Mouse (Mus musculus): Measurements from ENCODE around the gene Snap47. TPM values are rescaled to one million over a fixed set of nuclear protein-coding genes. Genes with fewer than 3 reads are reported as not detected.

Gene Snap47
- polyA plus RNA-seq, 1 experiment from 2014 or later, result 118 TPM

GRCm38 (mm10) chr11:59418708-59419107 is 32.3 kb downstream of the Snap47 start:
- no peak overlapping the region for H3K9ac ChIP-seq
- H3K9me3 ChIP-seq, result no peaks in the 10 kb centered on the region
- H3K4me3 ChIP-seq, result no peak overlapping the region
- H3K36me3 ChIP-seq, result peaks cover 47% of the 10 kb centered on the region
- H3K4me1 ChIP-seq, result peaks cover 32% of the 10 kb centered on the region
- 51% methylated on average over 5 of the region's 5 CpGs for WGBS
- no peaks in the 10 kb centered on the region for H3K27me3 ChIP-seq
- H3K4me2 ChIP-seq, result no peak overlapping the region
- no peak for ATAC-seq (ENCODE audit: insufficient number of reproducible peaks, low FRiP score, low TSS enrichment, low read depth)
- H3K27ac ChIP-seq, result peak overlapping the region; percentile 74

- Histone ChIP-seq H3K36me3 (peaks cover 28% of the 10 kb centered on the region), H3K27me3 (no peaks in the 10 kb centered on the region), H3K4me1 (peaks cover 48% of the 10 kb centered on the region), H3K9me3 (no peaks in the 10 kb centered on the region), H3K4me2 (no peak overlapping the region), H3K27ac (peak overlapping the region; percentile 73), H3K9ac (no peak overlapping the region), H3K4me3 (no peak overlapping the region)
- WGBS, result 58% methylated on average over 13 of the region's 13 CpGs
- ATAC-seq (ENCODE audit: insufficient number of reproducible peaks, low FRiP score, low TSS enrichment, low read depth), result peak; percentile 63; the same call in 1 of the 2 replicates
Observed at GRCm38 (mm10) chr11:59412999-59413863, 37.8 kb downstream of the Snap47 start.

GRCm38 (mm10) chr11:59412058-59412457 is 38.9 kb downstream of the Snap47 start:
- peaks cover 47% of the 10 kb centered on the region for H3K4me1 ChIP-seq
- H3K9ac ChIP-seq, result no peak overlapping the region
- H3K4me3 ChIP-seq, result no peak overlapping the region
- 44% methylated on average over 6 of the region's 6 CpGs for WGBS
- H3K4me2 ChIP-seq, result no peak overlapping the region
- H3K9me3 ChIP-seq, result no peaks in the 10 kb centered on the region
- no peaks in the 10 kb centered on the region for H3K27me3 ChIP-seq
- no peak for ATAC-seq (ENCODE audit: insufficient number of reproducible peaks, low FRiP score, low TSS enrichment, low read depth)
- peaks cover 33% of the 10 kb centered on the region for H3K36me3 ChIP-seq
- H3K27ac ChIP-seq, result peak overlapping the region; percentile 73

DNA sequence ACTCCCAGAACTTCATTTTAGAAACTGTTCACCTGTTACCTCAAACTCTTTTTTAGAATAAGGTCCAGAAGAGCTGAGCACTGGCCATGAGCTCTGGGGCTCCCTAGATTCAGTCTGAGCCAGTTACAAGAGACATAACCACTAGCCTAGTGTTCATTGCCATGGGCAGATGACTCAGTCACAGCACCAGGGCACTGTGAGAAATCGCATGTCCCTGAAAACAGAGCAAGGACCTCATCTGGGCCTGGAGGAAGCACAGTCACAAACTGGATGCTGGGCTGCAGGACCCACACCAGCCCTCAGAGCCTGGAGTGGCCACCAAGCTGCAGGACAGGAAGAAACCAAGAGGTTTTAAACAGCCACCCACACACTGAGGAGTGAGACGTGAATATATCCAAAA is 40.1 kb downstream of the Snap47 start:
- H3K9ac ChIP-seq, result no peak overlapping the region
- H3K27ac ChIP-seq, result 0 out of 2 replicates have a peak overlapping the region, but pooled peaks have one; percentile 27
- WGBS, result 85% methylated on average over 2 of the region's 2 CpGs
- H3K4me1 ChIP-seq, result peaks cover 47% of the 10 kb centered on the region
- no peak overlapping the region for H3K4me2 ChIP-seq
- H3K27me3 ChIP-seq, result no peaks in the 10 kb centered on the region
- no peaks in the 10 kb centered on the region for H3K9me3 ChIP-seq
- H3K36me3 ChIP-seq, result peaks cover 38% of the 10 kb centered on the region
- ATAC-seq (ENCODE audit: insufficient number of reproducible peaks, low FRiP score, low TSS enrichment, low read depth), result no peak
- H3K4me3 ChIP-seq, result no peak overlapping the region

- peak overlapping the region; percentile 40; the same call in 1 of the 2 replicates for H3K27ac ChIP-seq
- peaks cover 60% of the 10 kb centered on the region for H3K36me3 ChIP-seq
- no peak for ATAC-seq (ENCODE audit: insufficient number of reproducible peaks, low FRiP score, low TSS enrichment, low read depth)
- no peaks in the 10 kb centered on the region for H3K27me3 ChIP-seq
- no peak overlapping the region for H3K4me3 ChIP-seq
- H3K4me2 ChIP-seq, result no peak overlapping the region
- peaks cover 17% of the 10 kb centered on the region for H3K4me1 ChIP-seq
- H3K9ac ChIP-seq, result no peak overlapping the region
- no peaks in the 10 kb centered on the region for H3K9me3 ChIP-seq
- 82% methylated on average over 1 of the region's 1 CpGs for WGBS
Observed at GRCm38 (mm10) chr11:59405761-59406160, 45.2 kb downstream of the Snap47 start.

GRCm38 (mm10) chr11:59400876-59401275 is 50.1 kb downstream of the Snap47 start:
- Histone ChIP-seq H3K4me3 (no peak overlapping the region), H3K4me1 (peaks cover 40% of the 10 kb centered on the region), H3K9ac (no peak overlapping the region), H3K4me2 (no peak overlapping the region), H3K36me3 (peaks cover 32% of the 10 kb centered on the region), H3K27me3 (no peaks in the 10 kb centered on the region), H3K9me3 (no peaks in the 10 kb centered on the region), H3K27ac (peak overlapping the region; percentile 43; the same call in 1 of the 2 replicates)
- WGBS, result 74% methylated on average over 2 of the region's 2 CpGs
- ATAC-seq (ENCODE audit: insufficient number of reproducible peaks, low FRiP score, low TSS enrichment, low read depth), result no peak

GRCm38 (mm10) chr11:59399830-59400229 is 51.2 kb downstream of the Snap47 start:
- Histone ChIP-seq H3K4me3 (no peak overlapping the region), H3K4me1 (peaks cover 40% of the 10 kb centered on the region), H3K27me3 (no peaks in the 10 kb centered on the region), H3K9ac (no peak overlapping the region), H3K9me3 (no peaks in the 10 kb centered on the region), H3K4me2 (no peak overlapping the region), H3K36me3 (peaks cover 26% of the 10 kb centered on the region), H3K27ac (peak overlapping the region; percentile 84)
- peak; percentile 27; the same call in 1 of the 2 replicates for ATAC-seq (ENCODE audit: insufficient number of reproducible peaks, low FRiP score, low TSS enrichment, low read depth)
- 34% methylated on average over 8 of the region's 8 CpGs for WGBS

GRCm38 (mm10) chr11:59397536-59398371 is 53.2 kb downstream of the Snap47 start:
- Histone ChIP-seq H3K4me1 (peaks cover 51% of the 10 kb centered on the region), H3K27ac (peak overlapping the region; percentile 84), H3K36me3 (peaks cover 8% of the 10 kb centered on the region), H3K27me3 (no peaks in the 10 kb centered on the region), H3K4me2 (no peak overlapping the region), H3K9ac (no peak overlapping the region), H3K4me3 (no peak overlapping the region), H3K9me3 (no peaks in the 10 kb centered on the region)
- WGBS, result 41% methylated on average over 22 of the region's 22 CpGs
- ATAC-seq (ENCODE audit: insufficient number of reproducible peaks, low FRiP score, low TSS enrichment, low read depth), result 0 out of 2 replicates have a peak, but pooled peaks have one; percentile 44

- Histone ChIP-seq H3K4me2 (no peak overlapping the region), H3K27me3 (no peaks in the 10 kb centered on the region), H3K36me3 (no peaks in the 10 kb centered on the region), H3K27ac (peak overlapping the region; percentile 86), H3K9me3 (no peaks in the 10 kb centered on the region), H3K4me3 (no peak overlapping the region), H3K4me1 (peaks cover 40% of the 10 kb centered on the region), H3K9ac (no peak overlapping the region)
- 64% methylated on average over 5 of the region's 5 CpGs for whole genome bisulfite sequencing
- ATAC-seq (ENCODE audit: insufficient number of reproducible peaks, low FRiP score, low TSS enrichment, low read depth), result no peak
Observed at GRCm38 (mm10) chr11:59394451-59394850, 56.5 kb downstream of the Snap47 start.

GRCm38 (mm10) chr11:59393591-59393990 is 57.4 kb downstream of the Snap47 start:
- WGBS, result 15% methylated on average over 9 of the region's 9 CpGs
- Histone ChIP-seq H3K27me3 (no peaks in the 10 kb centered on the region), H3K4me1 (peaks cover 31% of the 10 kb centered on the region), H3K36me3 (no peaks in the 10 kb centered on the region), H3K9ac (no peak overlapping the region), H3K9me3 (no peaks in the 10 kb centered on the region), H3K4me2 (0 out of 2 replicates have a peak overlapping the region, but pooled peaks have one; percentile 8), H3K4me3 (no peak overlapping the region), H3K27ac (peak overlapping the region; percentile 86)
- ATAC-seq (ENCODE audit: insufficient number of reproducible peaks, low FRiP score, low TSS enrichment, low read depth), result peak; percentile 78

DNA sequence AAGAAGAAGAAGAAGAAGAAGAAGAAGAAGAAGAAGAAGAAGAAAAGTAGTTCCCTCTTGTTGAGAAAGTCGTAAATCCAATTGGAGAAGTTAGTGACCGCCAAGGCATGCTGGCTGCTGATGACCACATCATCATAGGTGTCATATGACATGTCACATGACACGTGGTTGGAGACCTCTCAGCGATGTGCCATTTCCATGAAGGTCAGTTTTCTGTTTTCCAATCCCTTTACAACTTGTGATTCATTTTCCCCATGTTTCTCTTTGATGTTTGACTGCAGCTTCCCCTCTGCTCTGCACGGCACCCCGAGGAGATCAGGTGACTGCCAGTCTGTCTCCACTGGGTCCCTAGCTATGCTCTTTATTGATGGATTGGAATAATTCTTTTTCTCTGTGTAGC is 58.7 kb downstream of the Snap47 start:
- no peak overlapping the region for H3K4me2 ChIP-seq
- H3K36me3 ChIP-seq, result no peaks in the 10 kb centered on the region
- H3K4me1 ChIP-seq, result peaks cover 23% of the 10 kb centered on the region
- no peaks in the 10 kb centered on the region for H3K9me3 ChIP-seq
- no peak overlapping the region for H3K9ac ChIP-seq
- no peak overlapping the region for H3K27ac ChIP-seq
- no peak for ATAC-seq (ENCODE audit: insufficient number of reproducible peaks, low FRiP score, low TSS enrichment, low read depth)
- no peak overlapping the region for H3K4me3 ChIP-seq
- H3K27me3 ChIP-seq, result no peaks in the 10 kb centered on the region
- 47% methylated on average over 6 of the region's 6 CpGs for WGBS

- Histone ChIP-seq H3K27me3 (no peaks in the 10 kb centered on the region), H3K36me3 (no peaks in the 10 kb centered on the region), H3K27ac (no peak overlapping the region), H3K4me1 (peaks cover 23% of the 10 kb centered on the region), H3K9ac (no peak overlapping the region), H3K9me3 (no peaks in the 10 kb centered on the region), H3K4me2 (no peak overlapping the region), H3K4me3 (no peak overlapping the region)
- WGBS, result 58% methylated on average over 9 of the region's 9 CpGs
- ATAC-seq (ENCODE audit: insufficient number of reproducible peaks, low FRiP score, low TSS enrichment, low read depth), result no peak
Observed at GRCm38 (mm10) chr11:59390470-59390869, 60.5 kb downstream of the Snap47 start.
